Mouse (Mus musculus) heart, adult 2 months (tissue): ENCODE measurements around the gene Ipo4. TPM values are rescaled to one million over a fixed set of nuclear protein-coding genes. Genes with fewer than 3 reads are reported as not detected.

Experiments
- DNase-seq, 2 experiments: peaks; one replicate each; pipeline ENCODE4 v3.0.0; 2021
- H3K27ac ChIP-seq: fragments of 200-600 bp; 2 replicates; pipeline ENCODE4 v1.8.1; 2022
- H3K27me3 ChIP-seq: fragments of 200-500 bp; 2 replicates; pipeline ENCODE4 v1.6.1; 2012; ENCODE audit warnings: mild to moderate bottlenecking, low read length, inconsistent platforms, mixed read lengths; ENCODE audit not compliant: control insufficient read depth, insufficient read depth
- H3K36me3 ChIP-seq: fragments of 200-500 bp; 2 replicates; pipeline ENCODE4 v1.6.1; 2012; ENCODE audit warnings: low read length, inconsistent platforms; ENCODE audit not compliant: control insufficient read depth, insufficient read depth
- H3K4me1 ChIP-seq: fragments of 200-500 bp; 2 replicates; pipeline ENCODE4 v1.6.1; 2011; ENCODE audit warnings: low read length; ENCODE audit not compliant: control insufficient read depth, insufficient read depth
- H3K4me3 ChIP-seq: fragments of 200-600 bp; 2 replicates; pipeline ENCODE4 v1.8.1; 2022
- H3K79me2 ChIP-seq: fragments of 200-500 bp; replicated peaks from 2 replicates; pipeline ENCODE4 v1.6.1; 2012; ENCODE audit warnings: mild to moderate bottlenecking, inconsistent platforms, low read length, moderate library complexity, mixed read lengths; ENCODE audit not compliant: control insufficient read depth, insufficient read depth
- H3K9ac ChIP-seq: fragments of 200-500 bp; 2 replicates; pipeline ENCODE4 v1.6.1; 2012; ENCODE audit warnings: low read depth, mild to moderate bottlenecking, control low read depth, inconsistent platforms, low read length, mixed read lengths
- CTCF ChIP-seq: fragments of 200-600 bp; IDR thresholded peaks from 2 replicates; pipeline ENCODE4 v1.8.1; 2022; ENCODE audit warnings: antibody characterized with exemption, mild to moderate bottlenecking, moderate library complexity
- EP300 ChIP-seq: fragments of 200-500 bp; IDR thresholded peaks from 2 replicates; pipeline ENCODE4 v1.6.1; 2011; ENCODE audit warnings: low read depth, low read length, control low read depth; ENCODE audit not compliant: insufficient read depth
- POLR2A ChIP-seq: fragments of 200-500 bp; IDR thresholded peaks from 2 replicates; pipeline ENCODE4 v1.6.1; 2011; ENCODE audit warnings: mild to moderate bottlenecking, low read depth, low read length, control low read depth; ENCODE audit not compliant: insufficient read depth
- WGBS: fragments of 180-500 bp; shearing (Covaris S2); methylation state at CpG from one replicate; pipeline ENCODE4 v1.1.7; 2018; 5-methylcytosine and 5-hydroxymethylcytosine counted together
- intact Hi-C: fragments of 180-260 bp; cut with DNase I; formaldehyde crosslinking; loops from one replicate; pipeline ENCODE4 v1.15.1; 2025
- polyA plus RNA-seq: library from polyadenylated mRNA; depleted of rRNA; stranded (reverse); fragments of >200 nt; gene quantifications from 2 replicates; pipeline ENCODE4 v1.2.3, GENCODE M21; 2012
- total RNA-seq, 2 experiments: library from RNA; stranded (reverse); gene quantifications; 2 replicates each; pipeline ENCODE4 v1.2.3; 2021

Ipo4 gene
- total and polyA plus RNA-seq, 3 experiments: 51.3 to 68.2 (median 64.1) TPM

DNA sequence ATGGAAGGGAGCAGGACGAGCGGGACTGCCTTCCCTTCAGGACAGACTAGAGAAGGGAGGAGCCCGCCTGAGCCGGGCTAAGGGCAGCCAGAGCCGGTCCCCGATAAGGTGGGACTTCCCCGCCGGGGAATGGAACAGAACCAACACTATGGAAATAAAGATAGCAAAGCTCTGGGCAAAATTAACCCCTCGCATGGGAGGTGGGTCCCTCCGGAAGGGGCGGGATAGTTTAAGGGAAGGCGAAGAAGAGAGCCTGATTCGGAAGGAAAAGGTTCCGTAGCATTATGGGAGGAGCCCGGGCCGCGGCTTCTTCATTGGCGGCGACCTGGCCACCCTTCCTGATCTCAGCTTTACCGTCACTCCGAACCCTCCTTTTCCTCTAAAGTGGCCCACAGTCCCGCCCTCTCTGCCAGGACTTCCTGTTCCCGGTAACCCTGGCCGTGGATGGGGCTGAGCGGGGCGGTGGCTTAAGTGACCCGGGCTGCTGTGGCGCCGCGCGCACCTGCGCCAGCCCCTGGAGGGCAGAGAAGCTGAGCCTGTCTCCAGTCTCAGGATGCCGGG lies 44.3 kb downstream of the Ipo4 start, which contains the start of gene Rnf31:
TSS of gene Rnf31 (plus strand) at position 378 of the 561 bp plus-strand sequence.
- Histone ChIP-seq H3K9ac (peak within 1 kb of the TSS; percentile 98), H3K4me3 (peak within 1 kb of the TSS; percentile 81), H3K27me3 (no peaks in the 10 kb centered on the region), H3K27ac (peak within 1 kb of the TSS; percentile 97), H3K36me3 (peaks cover 4% of the 10 kb centered on the region; the same call in 1 of the 2 replicates), H3K4me1 (peaks cover 7% of the 10 kb centered on the region), H3K79me2 (peaks cover 3% of the 10 kb centered on the region; the same call in 1 of the 2 replicates)
- intact Hi-C loops: loop anchor here (2.0 kb wide), 1 partner anchor 13 kb away; no protein-coding TSS in a partner anchor
- TF ChIP-seq POLR2A: peak; percentile 69; the same call in 1 of the 2 replicates
- TF ChIP-seq EP300: 0 out of 2 replicates have a peak, but pooled peaks have one; percentile 51
- TF ChIP-seq CTCF: no peak
- DNase-seq: peak; percentile 91 to 97
- WGBS: under 1% methylated on average over 33 of the region's 33 CpGs

GRCm38 (mm10) chr14:55590748-55591330 lies 44.9 kb downstream of the Ipo4 start, which contains the start of gene Psme2:
TSS of gene Psme2 (minus strand) at chr14:55591113.
- peak within 1 kb of the TSS; percentile 81 for H3K4me3 ChIP-seq
- WGBS: under 1% methylated on average over 22 of the region's 22 CpGs
- H3K4me1 ChIP-seq: peaks cover 7% of the 10 kb centered on the region
- DNase-seq: peak; percentile 93 to 96
- peak within 1 kb of the TSS; percentile 98 for H3K9ac ChIP-seq
- peaks cover 3% of the 10 kb centered on the region; the same call in 1 of the 2 replicates for H3K79me2 ChIP-seq
- H3K27ac ChIP-seq: peak within 1 kb of the TSS; percentile 97
- TF ChIP-seq POLR2A (peak; percentile 84), CTCF (no peak)
- intact Hi-C loops: loop anchor here (2.0 kb wide), 1 partner anchor 14 kb away; no protein-coding TSS in a partner anchor
- no peaks in the 10 kb centered on the region for H3K27me3 ChIP-seq
- H3K36me3 ChIP-seq: peaks cover 4% of the 10 kb centered on the region; the same call in 1 of the 2 replicates

- peak overlapping the region; percentile 84 for H3K27ac ChIP-seq
- peaks cover 3% of the 10 kb centered on the region; the same call in 1 of the 2 replicates for H3K79me2 ChIP-seq
- 70% methylated on average over 11 of the region's 11 CpGs for WGBS
- peak overlapping the region; percentile 81 for H3K9ac ChIP-seq
- intact Hi-C loops: loop anchor here (2.0 kb wide), 1 partner anchor 15 kb away; no protein-coding TSS in a partner anchor
- H3K27me3 ChIP-seq: no peaks in the 10 kb centered on the region
- DNase-seq: no peak
- H3K4me3 ChIP-seq: peak overlapping the region; percentile 81
- TF ChIP-seq POLR2A (no peak), EP300 (no peak), CTCF (no peak)
- peaks cover 4% of the 10 kb centered on the region; the same call in 1 of the 2 replicates for H3K36me3 ChIP-seq
- peaks cover 10% of the 10 kb centered on the region for H3K4me1 ChIP-seq
Observed at GRCm38 (mm10) chr14:55589771-55590448, 45.8 kb downstream of the Ipo4 start.

DNA sequence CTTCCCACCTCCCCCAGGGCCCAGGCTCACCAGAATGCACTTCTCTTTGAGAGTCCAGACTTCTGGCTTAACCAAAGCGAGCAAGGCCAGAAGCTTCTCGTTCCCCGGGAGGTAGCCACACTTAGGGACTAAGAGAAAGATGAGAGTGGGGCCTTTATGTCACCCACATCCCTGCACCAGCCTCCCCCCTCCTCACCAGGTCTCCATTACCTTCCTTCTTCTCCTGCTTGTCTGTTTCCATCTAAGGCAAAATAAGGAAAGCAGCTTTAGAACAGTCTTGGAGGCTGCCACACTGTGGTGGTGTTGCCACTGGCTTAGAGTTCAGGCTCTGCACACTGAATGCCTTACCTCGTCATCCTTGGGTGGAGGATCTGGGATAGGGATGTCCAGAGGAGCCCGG lies 46.5 kb downstream of the Ipo4 start:
- no peak for DNase-seq
- Histone ChIP-seq H3K36me3 (peaks cover 4% of the 10 kb centered on the region; the same call in 1 of the 2 replicates), H3K9ac (no peak overlapping the region), H3K27ac (no peak overlapping the region), H3K4me3 (no peak overlapping the region), H3K27me3 (no peaks in the 10 kb centered on the region), H3K79me2 (0 out of 2 replicates have a peak, but pooled peaks cover 2% of the 10 kb centered on the region), H3K4me1 (peaks cover 10% of the 10 kb centered on the region)
- TF ChIP-seq POLR2A (no peak), CTCF (no peak), EP300 (no peak)
- intact Hi-C loops: no loop called here
- WGBS: 90% methylated on average over 5 of the region's 5 CpGs

- H3K27me3 ChIP-seq: no peaks in the 10 kb centered on the region
- WGBS: 99% methylated on average over 2 of the region's 2 CpGs
- TF ChIP-seq EP300 (no peak), POLR2A (no peak), CTCF (no peak)
- H3K4me1 ChIP-seq: peaks cover 3% of the 10 kb centered on the region
- no peak for DNase-seq
- H3K27ac ChIP-seq: no peak overlapping the region; the same call in 1 of the 2 replicates
- intact Hi-C loops: no loop called here
- H3K36me3 ChIP-seq: peaks cover 4% of the 10 kb centered on the region; the same call in 1 of the 2 replicates
- H3K9ac ChIP-seq: no peak overlapping the region
- no peaks in the 10 kb centered on the region for H3K79me2 ChIP-seq
- H3K4me3 ChIP-seq: no peak overlapping the region
Observed at GRCm38 (mm10) chr14:55586149-55586548, 49.6 kb downstream of the Ipo4 start.
